Mouse (Mus musculus) urinary bladder, postnatal 10 days (tissue): ENCODE measurements around the gene Gm7982.
"Not testable (repeated sequence)": the region's sequence is repeated elsewhere in the genome, so short reads cannot be mapped to it uniquely, and the experiment has no call there.

Experiments used
- DNase-seq: peaks from one replicate; pipeline ENCODE4 v3.0.0; 2022; ENCODE audit warnings: low spot score

The Gm7982 gene

DNA sequence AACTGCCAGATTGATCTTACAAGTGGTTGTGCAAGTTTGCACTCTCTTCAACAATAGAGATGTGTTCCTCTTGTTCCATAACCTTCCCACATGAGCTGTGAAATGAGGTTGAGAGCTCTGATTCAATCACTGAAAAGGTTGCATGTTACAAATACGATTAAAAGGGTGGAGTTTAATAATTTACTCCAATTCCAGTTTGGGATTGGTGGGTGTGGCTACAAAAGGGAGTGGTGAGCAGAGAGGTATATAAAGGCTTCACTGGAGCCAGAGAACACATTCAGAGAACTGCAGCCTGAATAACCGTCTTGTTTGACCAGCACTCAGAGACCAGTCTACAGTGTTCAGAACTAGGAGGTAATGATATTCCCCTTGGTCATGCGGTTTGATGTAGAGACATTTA, at the start of gene Gm7982:
Gm7982 (plus strand) TSS at position 301 of the 400 bp plus-strand sequence.
- not testable (repeated sequence) for DNase-seq

DNA sequence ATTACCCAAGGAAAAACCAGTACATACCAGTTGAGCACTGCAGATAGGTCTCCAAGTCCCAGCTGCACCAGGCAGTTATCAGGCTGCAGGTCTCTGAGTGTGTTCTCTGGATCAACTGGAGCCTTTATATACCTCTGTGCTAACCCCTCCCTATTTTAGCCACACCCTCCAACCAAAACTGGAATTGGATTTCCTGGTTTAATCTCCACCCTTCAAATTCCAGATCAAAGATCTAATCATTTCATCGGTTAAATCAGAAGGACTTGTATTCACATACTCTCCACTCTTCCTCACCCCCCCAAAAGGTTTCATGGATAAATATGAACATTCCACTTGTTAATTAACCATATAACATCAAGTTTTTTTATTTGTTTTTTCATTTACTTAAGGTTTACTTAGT, 5.7 kb upstream of the Gm7982 start, which contains the start of gene Gm7978:
Gm7978 (minus strand) TSS at position 101 of the 400 bp plus-strand sequence.
- not testable (repeated sequence) for DNase-seq

DNA sequence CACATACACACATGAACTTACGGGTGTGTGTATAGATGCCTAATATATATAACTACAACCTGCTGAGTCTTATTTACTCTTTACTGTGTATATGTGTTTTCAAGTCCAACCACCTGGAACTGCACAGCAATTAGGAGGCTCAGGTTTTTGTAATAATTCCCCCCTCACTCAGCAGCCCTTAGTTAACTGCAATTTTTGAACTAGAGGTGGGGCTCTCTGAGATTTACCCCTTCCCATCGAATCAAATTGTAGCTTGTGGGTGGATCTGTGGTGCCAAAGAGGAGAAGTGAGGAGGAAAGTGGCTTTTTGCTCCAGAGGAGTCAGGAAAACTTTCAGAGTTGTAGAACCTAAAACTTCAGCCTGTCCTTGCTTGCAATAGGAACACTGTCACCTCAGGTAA, 33.9 kb downstream of the Gm7982 start, which contains the start of gene E330014E10Rik:
E330014E10Rik (plus strand) TSS at position 301 of the 400 bp plus-strand sequence.
- DNase-seq = not testable (repeated sequence)
